Mouse (Mus musculus): Measurements from ENCODE around the gene Ttll11. TPM values are rescaled to one million over a fixed set of nuclear protein-coding genes. Genes with fewer than 3 reads are reported as not detected.

Gene Ttll11
- total RNA-seq, 1 experiment = 0.31 TPM

GRCm38 (mm10) chr2:35878506-35878905 is 101.2 kb downstream of the Ttll11 start:
- no peak for TF ChIP-seq HCFC1 (IDR thresholded peaks at IDR 0.05; ENCODE audit: borderline replicate concordance, insufficient read depth, low read length)
- no peak for TF ChIP-seq ZC3H11A (IDR thresholded peaks at IDR 0.05; ENCODE audit: borderline replicate concordance, low read depth, low read length)
- no peak for TF ChIP-seq MAFK (IDR thresholded peaks at IDR 0.05; ENCODE audit: insufficient read depth, low read depth, low read length)
- no peak for TF ChIP-seq ZNF384 (IDR thresholded peaks at IDR 0.05; ENCODE audit: low read depth, low read length)
- TF ChIP-seq CHD2 (IDR thresholded peaks at IDR 0.05; ENCODE audit: low read depth, low read length) = no peak
- Histone ChIP-seq H3K27ac (ENCODE audit: insufficient read depth, low read depth, low read length, poor library complexity, severe bottlenecking) (no peak overlapping the region), H3K4me1 (ENCODE audit: control insufficient read depth in 2 of 2, insufficient read depth in 2 of 2, low read length in 2 of 2, poor library complexity in 1 of 2) (peaks cover 2 to 10% of the 10 kb centered on the region in 2 experiments; a peak in 2 of 4 replicates), H3K36me3 (ENCODE audit: control insufficient read depth, insufficient read depth, low read length, poor library complexity, severe bottlenecking) (no peaks in the 10 kb centered on the region), H3K9me3 (ENCODE audit: control insufficient read depth, insufficient read depth, low read depth, low read length) (no peaks in the 10 kb centered on the region), H3K9ac (ENCODE audit: insufficient read depth, low read depth, low read length, poor library complexity, severe bottlenecking) (no peak overlapping the region), H3K4me3 (ENCODE audit: insufficient read depth in 1 of 2, low read depth in 1 of 2, low read length in 2 of 2, poor library complexity in 1 of 2, severe bottlenecking in 1 of 2) (no peak overlapping the region)
- DNase-seq (ENCODE audit: low read depth, low spot score) = no peak
- in situ Hi-C loops (cut with MboI; ENCODE audit: low sequenced_read_pairs in 2 of 2, unreplicated experiment in 2 of 2) = no loop called here

GRCm38 (mm10) chr2:35875572-35875971 is 104.1 kb downstream of the Ttll11 start:
- in situ Hi-C loops (cut with MboI; ENCODE audit: low sequenced_read_pairs in 2 of 2, unreplicated experiment in 2 of 2) = no loop called here
- no peak overlapping the region for H3K4me3 ChIP-seq (ENCODE audit: insufficient read depth in 1 of 2, low read depth in 1 of 2, low read length in 2 of 2, poor library complexity in 1 of 2, severe bottlenecking in 1 of 2)
- no peaks in the 10 kb centered on the region for H3K36me3 ChIP-seq (ENCODE audit: control insufficient read depth, insufficient read depth, low read length, poor library complexity, severe bottlenecking)
- H3K27ac ChIP-seq (ENCODE audit: insufficient read depth, low read depth, low read length, poor library complexity, severe bottlenecking) = no peak overlapping the region
- H3K9me3 ChIP-seq (ENCODE audit: control insufficient read depth, insufficient read depth, low read depth, low read length) = no peaks in the 10 kb centered on the region
- TF ChIP-seq HCFC1 (IDR thresholded peaks at IDR 0.05; ENCODE audit: borderline replicate concordance, insufficient read depth, low read length) (no peak), CHD2 (IDR thresholded peaks at IDR 0.05; ENCODE audit: low read depth, low read length) (no peak), ZNF384 (IDR thresholded peaks at IDR 0.05; ENCODE audit: low read depth, low read length) (no peak), ZC3H11A (IDR thresholded peaks at IDR 0.05; ENCODE audit: borderline replicate concordance, low read depth, low read length) (no peak), MAFK (IDR thresholded peaks at IDR 0.05; ENCODE audit: insufficient read depth, low read depth, low read length) (no peak)
- no peak for DNase-seq (ENCODE audit: low read depth, low spot score)
- no peak overlapping the region for H3K9ac ChIP-seq (ENCODE audit: insufficient read depth, low read depth, low read length, poor library complexity, severe bottlenecking)
- H3K4me1 ChIP-seq (ENCODE audit: control insufficient read depth in 2 of 2, insufficient read depth in 2 of 2, low read length in 2 of 2, poor library complexity in 1 of 2) = peaks cover 2 to 15% of the 10 kb centered on the region in 2 experiments; a peak in 2 of 4 replicates

GRCm38 (mm10) chr2:35874421-35874820 is 105.3 kb downstream of the Ttll11 start:
- peaks cover 0 to 14% of the 10 kb centered on the region in 2 experiments; a peak in 1 of 4 replicates for H3K4me1 ChIP-seq (ENCODE audit: control insufficient read depth in 2 of 2, insufficient read depth in 2 of 2, low read length in 2 of 2, poor library complexity in 1 of 2)
- no peak overlapping the region for H3K4me3 ChIP-seq (ENCODE audit: insufficient read depth in 1 of 2, low read depth in 1 of 2, low read length in 2 of 2, poor library complexity in 1 of 2, severe bottlenecking in 1 of 2)
- no peaks in the 10 kb centered on the region for H3K9me3 ChIP-seq (ENCODE audit: control insufficient read depth, insufficient read depth, low read depth, low read length)
- in situ Hi-C loops (cut with MboI; ENCODE audit: low sequenced_read_pairs in 2 of 2, unreplicated experiment in 2 of 2) = no loop called here
- H3K27ac ChIP-seq (ENCODE audit: insufficient read depth, low read depth, low read length, poor library complexity, severe bottlenecking) = no peak overlapping the region
- H3K9ac ChIP-seq (ENCODE audit: insufficient read depth, low read depth, low read length, poor library complexity, severe bottlenecking) = no peak overlapping the region
- H3K36me3 ChIP-seq (ENCODE audit: control insufficient read depth, insufficient read depth, low read length, poor library complexity, severe bottlenecking) = no peaks in the 10 kb centered on the region
- DNase-seq (ENCODE audit: low read depth, low spot score) = no peak
- TF ChIP-seq HCFC1 (IDR thresholded peaks at IDR 0.05; ENCODE audit: borderline replicate concordance, insufficient read depth, low read length) = no peak
- no peak for TF ChIP-seq CHD2 (IDR thresholded peaks at IDR 0.05; ENCODE audit: low read depth, low read length)
- no peak for TF ChIP-seq ZC3H11A (IDR thresholded peaks at IDR 0.05; ENCODE audit: borderline replicate concordance, low read depth, low read length)
- no peak for TF ChIP-seq MAFK (IDR thresholded peaks at IDR 0.05; ENCODE audit: insufficient read depth, low read depth, low read length)
- no peak for TF ChIP-seq ZNF384 (IDR thresholded peaks at IDR 0.05; ENCODE audit: low read depth, low read length)

GRCm38 (mm10) chr2:35869165-35869564 is 110.5 kb downstream of the Ttll11 start:
- in situ Hi-C loops (cut with MboI; ENCODE audit: low sequenced_read_pairs in 2 of 2, unreplicated experiment in 2 of 2) = no loop called here
- DNase-seq (ENCODE audit: low read depth, low spot score) = no peak
- TF ChIP-seq ZNF384 (IDR thresholded peaks at IDR 0.05; ENCODE audit: low read depth, low read length) = no peak
- no peak for TF ChIP-seq HCFC1 (IDR thresholded peaks at IDR 0.05; ENCODE audit: borderline replicate concordance, insufficient read depth, low read length)
- TF ChIP-seq MAFK (IDR thresholded peaks at IDR 0.05; ENCODE audit: insufficient read depth, low read depth, low read length) = no peak
- no peak for TF ChIP-seq CHD2 (IDR thresholded peaks at IDR 0.05; ENCODE audit: low read depth, low read length)
- TF ChIP-seq ZC3H11A (IDR thresholded peaks at IDR 0.05; ENCODE audit: borderline replicate concordance, low read depth, low read length) = no peak
- Histone ChIP-seq H3K9ac (ENCODE audit: insufficient read depth, low read depth, low read length, poor library complexity, severe bottlenecking) (no peak overlapping the region), H3K4me3 (ENCODE audit: insufficient read depth in 1 of 2, low read depth in 1 of 2, low read length in 2 of 2, poor library complexity in 1 of 2, severe bottlenecking in 1 of 2) (no peak overlapping the region), H3K9me3 (ENCODE audit: control insufficient read depth, insufficient read depth, low read depth, low read length) (no peaks in the 10 kb centered on the region), H3K27ac (ENCODE audit: insufficient read depth, low read depth, low read length, poor library complexity, severe bottlenecking) (no peak overlapping the region), H3K36me3 (ENCODE audit: control insufficient read depth, insufficient read depth, low read length, poor library complexity, severe bottlenecking) (no peaks in the 10 kb centered on the region), H3K4me1 (ENCODE audit: control insufficient read depth in 2 of 2, insufficient read depth in 2 of 2, low read length in 2 of 2, poor library complexity in 1 of 2) (peaks cover 0 to 11% of the 10 kb centered on the region in 2 experiments; a peak in 2 of 4 replicates)

GRCm38 (mm10) chr2:35863284-35863683 is 116.4 kb downstream of the Ttll11 start:
- no peak overlapping the region for H3K9ac ChIP-seq (ENCODE audit: insufficient read depth, low read depth, low read length, poor library complexity, severe bottlenecking)
- DNase-seq (ENCODE audit: low read depth, low spot score) = no peak
- TF ChIP-seq HCFC1 (IDR thresholded peaks at IDR 0.05; ENCODE audit: borderline replicate concordance, insufficient read depth, low read length) = no peak
- no peak for TF ChIP-seq CHD2 (IDR thresholded peaks at IDR 0.05; ENCODE audit: low read depth, low read length)
- no peak for TF ChIP-seq MAFK (IDR thresholded peaks at IDR 0.05; ENCODE audit: insufficient read depth, low read depth, low read length)
- no peak for TF ChIP-seq ZC3H11A (IDR thresholded peaks at IDR 0.05; ENCODE audit: borderline replicate concordance, low read depth, low read length)
- no peak for TF ChIP-seq ZNF384 (IDR thresholded peaks at IDR 0.05; ENCODE audit: low read depth, low read length)
- no peaks in the 10 kb centered on the region for H3K36me3 ChIP-seq (ENCODE audit: control insufficient read depth, insufficient read depth, low read length, poor library complexity, severe bottlenecking)
- no peaks in the 10 kb centered on the region; a peak in 1 of 4 replicates for H3K4me1 ChIP-seq (ENCODE audit: control insufficient read depth in 2 of 2, insufficient read depth in 2 of 2, low read length in 2 of 2, poor library complexity in 1 of 2)
- H3K9me3 ChIP-seq (ENCODE audit: control insufficient read depth, insufficient read depth, low read depth, low read length) = no peaks in the 10 kb centered on the region
- in situ Hi-C loops (cut with MboI; ENCODE audit: low sequenced_read_pairs in 2 of 2, unreplicated experiment in 2 of 2) = no loop called here
- H3K27ac ChIP-seq (ENCODE audit: insufficient read depth, low read depth, low read length, poor library complexity, severe bottlenecking) = no peak overlapping the region
- H3K4me3 ChIP-seq (ENCODE audit: insufficient read depth in 1 of 2, low read depth in 1 of 2, low read length in 2 of 2, poor library complexity in 1 of 2, severe bottlenecking in 1 of 2) = no peak overlapping the region
